Mouse (Mus musculus) adrenal gland (tissue): ENCODE measurements around the gene Inpp1.

Experiments
- intact Hi-C: fragments of 180-260 bp; cut with DNase I; formaldehyde crosslinking; loops from one replicate; pipeline ENCODE4 v1.15.1; 2025

Gene Inpp1

DNA sequence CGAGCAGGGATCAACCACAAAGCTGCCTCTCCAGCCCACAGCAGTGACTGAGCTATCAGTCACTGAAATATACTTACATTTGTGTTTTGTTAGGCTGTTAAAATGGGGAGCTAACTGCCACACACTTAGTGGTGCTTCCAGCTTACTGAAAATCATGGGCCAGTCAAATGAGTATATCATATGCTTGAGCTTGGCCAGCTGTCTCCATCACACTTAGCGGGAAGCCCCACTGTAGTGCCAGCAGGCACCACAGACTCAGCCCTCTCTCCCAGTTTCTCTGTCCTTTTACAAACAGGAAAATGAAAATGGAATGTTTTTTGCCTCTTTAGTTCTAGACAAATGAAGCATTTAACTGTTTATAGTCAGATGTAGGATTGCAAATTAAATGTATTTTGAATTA, 21.6 kb downstream of the Inpp1 start:
- intact Hi-C loops = no loop called here

DNA sequence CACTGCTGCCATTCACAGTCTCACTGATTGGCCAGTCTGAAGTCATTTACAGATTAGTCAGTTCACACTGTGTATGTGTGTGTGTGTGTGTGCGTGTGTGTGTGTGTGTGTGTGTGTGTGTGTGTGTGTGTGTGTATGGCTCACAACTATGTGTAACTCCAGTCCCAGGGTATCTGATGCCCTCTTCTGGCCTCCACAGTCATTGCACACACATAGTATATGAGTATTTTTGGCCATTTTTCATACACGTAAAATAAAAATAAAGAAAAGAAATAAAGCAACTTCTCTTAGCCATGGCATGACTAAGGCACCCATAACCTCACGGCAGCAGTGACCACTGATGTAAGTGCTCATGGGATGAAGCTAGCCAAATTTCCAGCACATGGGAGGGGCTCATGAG, 23.8 kb downstream of the Inpp1 start:
- intact Hi-C loops = no loop called here

DNA sequence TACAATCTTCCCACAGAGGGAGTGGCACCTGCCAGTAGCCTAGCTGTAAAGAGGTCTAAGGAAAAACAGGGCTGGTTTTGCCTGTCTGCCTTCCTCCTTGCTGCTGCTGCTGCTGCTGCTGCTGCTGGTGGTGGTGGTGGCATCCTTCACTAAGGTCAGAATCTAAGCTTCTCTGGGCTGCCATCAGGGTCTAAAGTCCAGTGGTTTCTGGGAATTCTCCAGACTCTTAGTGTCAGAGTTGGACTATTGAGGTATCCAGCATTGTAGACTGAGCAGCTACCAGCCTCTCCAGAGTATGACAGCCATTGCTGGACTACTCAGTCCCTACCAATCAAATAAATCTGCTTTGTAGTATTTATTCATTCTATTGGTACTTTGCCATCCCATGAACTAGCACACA, 24.8 kb downstream of the Inpp1 start:
- intact Hi-C loops = no loop called here

DNA sequence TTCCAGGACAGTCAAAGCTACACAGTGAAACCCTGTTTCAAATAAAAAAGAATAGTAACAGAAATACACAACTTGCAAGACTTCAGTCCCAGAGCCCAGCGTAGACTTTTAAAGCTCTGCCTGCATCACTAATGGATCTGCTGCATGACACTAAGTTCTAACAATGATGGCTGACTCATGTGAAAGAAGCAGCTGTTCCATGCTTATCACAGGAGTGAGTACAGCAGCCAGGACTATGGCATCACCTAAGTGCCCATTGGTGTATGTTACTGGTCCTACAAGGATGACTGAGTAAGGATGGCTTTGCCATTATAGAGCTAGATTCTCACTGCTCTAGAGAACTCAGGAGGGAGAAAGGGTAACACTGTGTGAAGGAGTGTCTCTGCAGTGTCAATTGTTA, 30.2 kb downstream of the Inpp1 start:
- intact Hi-C loops = no loop called here

DNA sequence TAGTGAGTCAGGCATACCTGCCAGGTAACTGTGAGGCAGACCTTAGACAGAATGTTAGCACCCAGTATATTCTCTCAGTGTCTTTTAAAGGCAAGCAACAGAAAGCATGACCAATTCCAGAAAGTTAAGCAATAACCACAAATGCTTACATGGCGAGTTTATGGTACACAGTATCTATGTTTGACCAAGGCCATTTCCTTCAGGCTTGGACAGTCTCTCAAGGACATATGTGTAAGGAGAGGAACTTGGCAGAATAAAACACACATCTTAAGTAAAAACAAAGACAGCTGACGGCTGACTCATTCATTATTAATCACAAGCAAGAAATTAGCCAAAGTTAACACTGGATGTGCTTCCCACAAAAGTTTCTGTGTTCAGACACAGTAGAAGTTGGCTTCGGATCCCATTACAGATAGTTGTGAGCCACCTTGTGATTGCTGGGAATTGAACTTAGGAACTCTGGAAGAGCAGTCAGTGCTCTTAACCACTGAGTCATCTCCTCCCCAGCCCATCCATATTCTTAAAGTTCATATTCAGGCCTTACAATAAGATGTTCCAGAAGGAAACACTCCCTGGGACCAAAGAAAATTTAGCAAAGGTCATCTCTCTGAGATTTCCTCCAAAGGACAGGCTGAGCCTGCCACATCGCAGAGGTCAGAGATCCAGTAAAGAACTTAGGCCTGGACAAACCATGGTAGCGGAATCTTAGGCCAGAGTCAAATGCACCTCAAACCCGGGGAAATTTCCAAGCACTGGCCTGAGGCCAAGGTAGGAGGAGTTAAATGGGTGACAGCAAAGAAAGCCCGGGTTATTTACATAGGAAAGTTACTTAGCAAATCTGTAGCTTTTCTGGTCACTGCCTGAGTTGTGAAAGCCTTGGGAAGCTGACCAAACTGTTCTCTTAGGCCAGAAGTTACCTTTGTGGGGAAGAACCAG, 52.0 kb downstream of the Inpp1 start:
- intact Hi-C loops = no loop called here

DNA sequence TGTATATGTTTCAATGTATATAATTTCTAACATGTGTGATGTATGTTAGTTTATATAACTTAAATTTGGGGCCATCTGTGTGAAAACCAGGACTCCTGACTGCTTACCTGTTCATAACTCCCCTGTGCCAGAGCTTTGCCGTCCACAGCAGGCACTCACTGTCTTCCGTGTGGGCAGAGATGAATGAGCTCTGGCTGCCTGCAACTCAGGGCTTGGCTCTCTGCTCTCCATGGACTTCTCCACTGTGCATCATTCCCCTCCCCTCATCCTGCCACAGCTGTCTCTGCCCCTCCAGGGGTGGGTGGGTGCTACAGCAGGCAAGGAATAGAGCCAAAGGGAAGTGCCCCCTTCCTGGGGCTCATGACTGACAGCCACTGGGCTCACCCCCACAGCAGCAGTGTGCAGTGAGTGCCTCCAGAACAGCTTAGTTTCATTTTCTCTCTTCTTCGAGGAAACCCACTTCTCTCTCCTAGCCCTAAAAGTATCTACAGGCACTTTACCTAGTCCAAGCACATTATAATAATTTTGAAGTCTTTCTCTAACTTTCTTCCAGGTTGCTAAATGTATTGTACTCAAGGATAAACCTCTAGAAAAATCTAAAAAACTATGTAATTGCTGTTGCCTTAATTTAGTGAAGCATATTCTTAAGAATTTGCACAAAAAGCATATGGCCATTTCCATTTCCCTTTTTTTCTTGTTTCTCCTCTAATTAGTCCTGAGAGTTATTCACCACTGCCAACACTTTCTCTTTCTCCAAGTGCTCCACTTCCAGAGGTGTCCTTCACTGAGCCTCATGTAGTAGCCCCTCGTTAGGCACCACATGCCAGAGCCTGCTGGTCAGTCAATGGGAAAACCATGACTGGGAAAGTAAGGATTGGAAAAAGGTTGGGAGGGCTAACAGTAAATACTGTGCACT, 53.3 kb downstream of the Inpp1 start:
- intact Hi-C loops = no loop called here

DNA sequence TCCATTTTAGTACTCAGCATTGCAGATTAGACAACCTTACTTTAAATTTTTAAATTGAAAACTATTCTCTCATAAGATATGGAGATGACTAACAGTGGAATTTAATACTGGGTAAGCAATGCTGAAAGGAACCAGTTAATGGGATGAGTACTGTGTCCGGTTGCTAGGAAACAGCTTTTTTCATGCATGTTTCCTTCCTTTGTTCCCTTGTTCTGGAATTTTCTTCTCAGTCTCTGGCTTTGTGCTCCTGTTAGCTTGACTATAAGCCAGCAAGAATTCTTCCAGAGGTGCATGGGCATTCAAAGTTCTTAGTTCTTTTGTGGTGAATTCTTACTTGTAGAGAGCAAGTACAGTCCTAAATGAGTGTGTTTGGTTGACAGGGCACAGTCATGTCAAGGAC, 59.3 kb downstream of the Inpp1 start:
- intact Hi-C loops = no loop called here

DNA sequence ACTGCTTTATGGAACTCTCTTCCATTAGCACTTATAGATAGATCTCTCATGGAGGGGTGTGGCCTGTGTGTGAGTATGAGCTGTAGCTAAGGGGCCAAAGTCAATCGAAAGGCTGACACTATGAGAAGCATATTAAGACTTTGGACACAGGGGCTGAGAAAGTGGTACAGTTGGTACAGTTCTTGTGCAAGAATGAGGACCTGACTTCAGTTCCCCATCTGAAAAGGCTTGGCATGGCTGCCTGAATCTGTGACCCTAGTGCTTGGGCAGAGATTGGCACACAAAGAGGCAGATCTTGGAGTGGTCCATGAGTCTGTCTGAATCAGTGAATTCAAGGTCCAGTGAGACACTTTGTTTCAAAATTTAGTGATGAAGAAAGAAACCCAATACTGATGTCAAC, 63.2 kb downstream of the Inpp1 start:
- intact Hi-C loops = no loop called here

DNA sequence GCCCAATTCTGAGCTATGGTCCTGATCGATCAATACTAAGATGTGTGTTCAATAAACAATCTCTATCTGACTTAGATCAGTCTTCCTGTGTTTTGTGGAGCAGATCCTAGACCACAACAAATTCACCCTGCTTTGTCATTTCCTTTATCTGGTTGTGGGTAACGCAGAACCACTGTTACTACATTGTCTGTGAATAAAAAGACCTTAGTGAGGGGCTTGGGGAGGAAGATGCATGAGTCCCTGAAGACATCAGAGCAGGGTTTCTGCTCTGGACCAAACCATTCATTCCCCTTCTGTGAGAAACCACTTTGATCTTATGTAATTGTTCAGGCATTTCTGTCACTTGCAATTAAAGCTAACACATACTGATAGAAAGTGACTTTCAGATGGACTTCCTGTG, 63.7 kb downstream of the Inpp1 start:
- intact Hi-C loops = no loop called here

DNA sequence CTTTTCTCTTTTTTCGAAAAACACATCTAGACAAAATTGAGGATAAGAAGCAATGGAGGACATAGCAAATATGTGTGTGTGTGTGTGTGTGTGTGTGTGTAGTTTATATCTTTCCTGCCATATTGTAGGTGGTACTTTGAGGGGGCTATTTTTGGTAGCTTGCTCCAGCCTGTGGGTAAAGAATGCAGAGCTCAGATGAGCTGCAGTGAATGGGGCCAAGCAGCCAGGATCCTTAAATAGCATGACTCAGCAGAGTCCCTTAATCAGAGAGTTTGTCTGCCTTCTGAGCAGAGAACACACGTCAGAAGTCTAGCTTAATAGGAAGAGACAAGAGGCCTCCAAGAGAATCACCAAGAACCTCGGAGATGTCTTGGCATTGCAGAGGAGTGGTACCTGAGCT, 64.8 kb downstream of the Inpp1 start:
- intact Hi-C loops = no loop called here

DNA sequence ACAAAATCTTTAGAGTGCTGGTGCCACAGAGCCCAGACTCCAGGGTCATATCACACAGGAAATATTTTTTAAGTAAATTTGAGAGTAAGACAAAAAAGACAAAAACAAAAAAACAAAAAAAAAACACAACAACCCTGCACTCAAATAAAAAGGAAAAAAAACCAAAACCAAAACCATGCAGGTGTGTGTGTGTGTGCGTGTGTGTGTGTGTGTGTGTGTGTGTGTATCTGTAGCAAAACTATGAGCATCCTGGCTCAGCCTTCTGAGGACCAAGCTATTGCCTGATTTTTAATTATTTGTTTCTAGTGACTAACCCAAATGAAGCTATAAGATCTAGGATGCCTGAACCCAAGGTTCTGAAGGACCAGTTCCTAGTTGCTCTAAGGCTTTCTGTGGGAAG, 65.9 kb downstream of the Inpp1 start:
- intact Hi-C loops = no loop called here

DNA sequence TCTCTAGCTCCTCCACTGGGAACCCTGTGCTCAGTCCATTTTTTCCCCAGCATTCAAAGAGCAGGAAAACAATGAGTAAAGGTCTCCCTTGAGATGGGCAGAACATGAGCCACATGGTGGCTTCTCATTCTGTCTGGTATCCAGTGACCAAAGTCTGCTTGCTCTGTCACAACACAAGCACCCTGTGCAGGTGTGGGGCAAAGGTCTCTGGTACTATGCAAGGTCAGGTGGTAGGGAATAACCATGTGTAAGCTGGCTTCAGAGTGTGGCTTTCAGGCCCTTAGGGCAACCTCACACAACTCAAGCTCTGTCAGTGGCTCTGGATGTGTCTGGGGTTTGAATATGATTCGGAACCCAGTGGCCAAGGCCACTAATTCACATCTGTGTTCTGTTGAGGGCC, 67.5 kb downstream of the Inpp1 start:
- intact Hi-C loops = loop anchor here (5.0 kb wide), 2 partner anchors 103 to 453 kb away; no protein-coding TSS in a partner anchor

DNA sequence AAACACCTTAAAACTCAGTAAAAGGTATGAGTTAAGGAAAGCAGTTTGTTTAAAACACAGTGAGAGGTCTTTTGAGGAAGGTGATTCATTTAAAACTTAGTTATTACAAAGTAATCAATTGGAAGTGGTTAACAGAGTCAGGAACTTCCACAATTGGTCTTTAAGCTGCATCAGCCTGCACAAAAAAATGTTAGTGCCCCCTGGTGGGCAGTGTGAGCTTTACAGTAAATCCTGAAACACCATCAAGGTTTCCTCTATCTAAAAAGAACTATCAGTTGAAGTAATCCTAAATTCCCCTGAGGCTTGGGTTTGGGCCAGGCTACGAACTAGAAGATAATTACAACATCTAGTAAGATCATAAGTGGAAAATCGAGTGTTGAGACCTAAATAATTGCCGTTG, 69.2 kb downstream of the Inpp1 start:
- intact Hi-C loops = loop anchor here (5.0 kb wide), 2 partner anchors 101 to 451 kb away; no protein-coding TSS in a partner anchor

DNA sequence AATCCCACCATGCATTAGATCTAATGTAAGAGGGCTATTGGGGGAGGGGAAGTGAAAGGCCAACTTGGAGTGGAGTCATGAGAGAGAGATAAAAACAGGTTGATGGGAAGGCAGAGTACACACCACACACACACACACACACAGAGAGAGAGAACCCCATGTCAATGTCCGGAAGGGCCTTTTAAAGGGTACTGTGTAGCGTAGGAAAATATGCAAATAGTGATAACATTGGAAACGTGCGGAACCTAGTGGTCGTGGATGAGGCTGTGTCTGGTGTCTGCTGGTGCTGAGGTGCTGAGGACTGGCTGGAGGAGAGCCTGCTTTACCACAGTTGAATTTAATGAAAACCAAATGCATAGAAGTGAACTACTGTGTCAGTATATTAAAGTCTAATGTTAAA, 74.9 kb downstream of the Inpp1 start:
- intact Hi-C loops = no loop called here
